In the genomic region with DNA sequence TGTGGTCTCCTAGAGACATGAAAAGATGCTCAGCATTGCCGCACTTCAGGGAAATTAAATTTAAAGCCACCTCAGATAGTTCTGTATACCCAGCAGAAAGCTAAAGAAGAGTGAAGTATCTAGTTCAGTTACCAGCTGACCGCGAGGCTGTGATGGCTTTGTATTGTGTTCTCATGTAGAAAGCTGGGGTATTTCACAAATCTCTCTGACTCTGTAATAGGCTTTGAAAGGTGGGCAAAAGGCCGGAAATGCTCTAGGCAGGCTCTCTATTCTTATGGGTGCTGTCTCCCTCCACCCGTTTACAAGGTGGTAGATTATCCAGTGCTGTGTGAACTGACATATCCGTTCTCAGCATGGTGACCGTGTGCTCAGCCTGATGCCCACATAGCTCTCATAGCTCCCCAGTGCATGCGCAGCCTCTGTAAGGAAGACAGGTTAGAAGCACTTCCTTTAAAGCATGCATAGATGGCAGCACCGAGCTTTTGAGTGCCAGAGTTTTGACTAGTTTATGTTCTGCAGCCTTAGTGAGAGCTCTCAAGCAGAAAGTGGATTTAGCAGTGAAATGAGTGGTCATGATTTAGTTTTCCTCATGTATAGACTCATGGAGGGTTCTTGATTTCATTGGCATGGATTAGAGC, we compare ENCODE assay signal across 8 mouse cellular contexts. TPM values are rescaled to one million over a fixed set of nuclear protein-coding genes. Genes with fewer than 3 reads are reported as not detected.
DNase-seq lines count a peak whose midpoint lies in the region; ATAC-seq and TF ChIP-seq lines count a peak whose summit lies in the region.

No protein-coding gene starts in this region.

- no peaks in the 10 kb centered on the region for H3K9me3 ChIP-seq in hindbrain, embryonic 13.5 days

- no peaks in the 10 kb centered on the region for H3K4me1 ChIP-seq in thymus, adult 2 months (replicated peaks; ENCODE audit: control insufficient read depth, insufficient read depth, low read length)
- no peaks in the 10 kb centered on the region for H3K4me1 ChIP-seq in hindbrain, embryonic 13.5 days (replicated peaks)

- no peak for TF ChIP-seq POLR2A in thymus, adult 2 months (IDR thresholded peaks at IDR 0.05; ENCODE audit: control insufficient read depth, extremely low read depth, insufficient read depth, low read length, poor library complexity)

- DNase-seq in thymus, adult 2 months: peak; percentile 33
- no peak for DNase-seq in thymus, adult 18-20 months
- peak; percentile 18 to 25 for DNase-seq in cerebellum, postnatal 36 days
- DNase-seq in layer of hippocampus, postnatal 10 days (ENCODE audit: low spot score in 2 of 2): peak; percentile 40 to 61
- DNase-seq in lung, postnatal 36 days: peak; percentile 60
- DNase-seq in right cerebral cortex, postnatal 36 days (ENCODE audit: low spot score in 2 of 2): peak; percentile 23 to 56
- DNase-seq in gastrocnemius, adult 8-10 months (ENCODE audit: low spot score in 2 of 2): no peak

- H3K36me3 ChIP-seq in thymus, adult 2 months (ENCODE audit: control insufficient read depth, insufficient read depth, low read length): no peaks in the 10 kb centered on the region
- H3K36me3 ChIP-seq in hindbrain, embryonic 13.5 days: no peaks in the 10 kb centered on the region

- ATAC-seq in hindbrain, embryonic 13.5 days (ENCODE audit: low FRiP score): peak; percentile 84

- no peak overlapping the region for H3K27ac ChIP-seq in thymus, adult 2 months (ENCODE audit: control insufficient read depth, insufficient read depth, low read length)
- no peak overlapping the region for H3K27ac ChIP-seq in hindbrain, embryonic 13.5 days

- no peak for TF ChIP-seq CTCF in thymus, adult 2 months (IDR thresholded peaks at IDR 0.05; ENCODE audit: borderline replicate concordance, control insufficient read depth, extremely low read depth, insufficient read depth, low read length, poor library complexity)

- H3K27me3 ChIP-seq in thymus, adult 2 months (ENCODE audit: control insufficient read depth, insufficient read depth, low read length): no peaks in the 10 kb centered on the region
- no peaks in the 10 kb centered on the region for H3K27me3 ChIP-seq in hindbrain, embryonic 13.5 days

- WGBS in thymus, adult 2 months: 60% methylated on average over 9 of the region's 9 CpGs
- 51% methylated on average over 9 of the region's 9 CpGs for WGBS in hindbrain, embryonic 13.5 days

- H3K9ac ChIP-seq in hindbrain, embryonic 13.5 days: no peak overlapping the region

- H3K4me2 ChIP-seq in hindbrain, embryonic 13.5 days: no peak overlapping the region

- H3K4me3 ChIP-seq in thymus, adult 2 months (ENCODE audit: control insufficient read depth, insufficient read depth, low read length): no peak overlapping the region
- H3K4me3 ChIP-seq in hindbrain, embryonic 13.5 days: no peak overlapping the region

RNA-seq across cellular contexts. Expression of gene Bbs9, which starts 57.4 kb away (rescaled TPM):
- 19.1 and 21.4 TPM in 2 replicates for polyA plus RNA-seq in thymus, adult 2 months (2012; rRNA removed)
- 16.9 and 17.1 TPM in 2 replicates for polyA plus RNA-seq in hindbrain, embryonic 13.5 days (2015; fragmentation: Nextera tagmentation; extraction: Ambion mirVana)
- 10 to 100 TPM; 22.3 to 22.4 TPM for total RNA-seq in layer of hippocampus, postnatal 10 days (2021)
- 1 to 10 TPM; 8.7 to 10.0 (median 9.5) TPM for total RNA-seq in gastrocnemius, adult 8-10 months (2022)

Comparison
In these comparisons a context has a peak if more than half of its experiments do, and no peak if none do; other contexts are left out.
1. DNase-seq: peak in thymus, adult 2 months (single experiment), cerebellum, postnatal 36 days (2 of 2), layer of hippocampus, postnatal 10 days (2 of 2), lung, postnatal 36 days (single experiment) and right cerebral cortex, postnatal 36 days (2 of 2); none in thymus, adult 18-20 months (0 of 2) and gastrocnemius, adult 8-10 months (0 of 2).